Mouse (Mus musculus) cortical plate, adult 2 months (tissue): Measurements from ENCODE around the gene Hist1h2ba. TPM values are rescaled to one million over a fixed set of nuclear protein-coding genes. Genes with fewer than 3 reads are reported as not detected.

Experiments
- H3K27ac ChIP-seq: fragments of 200-500 bp; 2 replicates; pipeline ENCODE4 v1.5.1; 2012; ENCODE audit warnings: low read length, control low read depth, inconsistent platforms; ENCODE audit not compliant: insufficient read depth
- H3K4me1 ChIP-seq: fragments of 200-500 bp; 2 replicates; pipeline ENCODE4 v1.6.1; 2011; ENCODE audit warnings: low read length; ENCODE audit not compliant: control insufficient read depth, insufficient read depth
- H3K4me3 ChIP-seq: fragments of 200-500 bp; 2 replicates; pipeline ENCODE4 v1.5.1; 2011; ENCODE audit warnings: mild to moderate bottlenecking, low read length, control low read depth; ENCODE audit not compliant: insufficient read depth
- CTCF ChIP-seq: fragments of 200-500 bp; IDR thresholded peaks from 2 replicates; pipeline ENCODE4 v1.5.1; 2011; ENCODE audit warnings: mild to moderate bottlenecking, control low read depth, low read length; ENCODE audit not compliant: insufficient read depth; ENCODE audit errors: extremely low read depth
- POLR2A ChIP-seq: fragments of 200-500 bp; IDR thresholded peaks from 2 replicates; pipeline ENCODE4 v1.6.1; 2011; ENCODE audit warnings: mild to moderate bottlenecking, low read length, control low read depth; ENCODE audit not compliant: insufficient read depth; ENCODE audit errors: extremely low read depth
- polyA plus RNA-seq: library from polyadenylated mRNA; depleted of rRNA; stranded (reverse); fragments of >200 nt; gene quantifications from 2 replicates; pipeline ENCODE4 v1.2.3, GENCODE M21; 2012

Hist1h2ba gene
- polyA plus RNA-seq, 1 experiment = not detected

DNA sequence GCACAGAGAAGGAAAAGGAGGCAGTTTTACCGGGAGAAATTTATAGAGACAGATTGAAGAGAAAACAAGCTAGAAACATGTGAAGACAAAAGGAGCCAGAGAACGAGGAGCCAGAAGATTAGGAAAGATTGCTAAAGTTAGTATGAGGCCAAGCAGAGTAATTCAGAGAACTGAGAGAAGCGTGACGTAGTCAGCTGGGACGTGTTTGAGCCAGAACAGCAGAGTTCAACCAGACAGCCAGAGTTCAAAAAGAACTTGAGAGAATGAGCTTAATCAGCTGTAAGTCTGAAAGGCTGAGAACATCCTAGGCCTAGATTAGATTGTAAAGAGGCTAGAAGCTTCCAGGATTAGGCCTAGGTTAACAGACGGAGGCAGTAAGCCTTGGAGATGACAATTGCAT lies 6.3 kb upstream of the Hist1h2ba start:
- Histone ChIP-seq H3K4me3 (no peak overlapping the region), H3K27ac (no peak overlapping the region), H3K4me1 (no peaks in the 10 kb centered on the region)
- TF ChIP-seq CTCF = no peak

DNA sequence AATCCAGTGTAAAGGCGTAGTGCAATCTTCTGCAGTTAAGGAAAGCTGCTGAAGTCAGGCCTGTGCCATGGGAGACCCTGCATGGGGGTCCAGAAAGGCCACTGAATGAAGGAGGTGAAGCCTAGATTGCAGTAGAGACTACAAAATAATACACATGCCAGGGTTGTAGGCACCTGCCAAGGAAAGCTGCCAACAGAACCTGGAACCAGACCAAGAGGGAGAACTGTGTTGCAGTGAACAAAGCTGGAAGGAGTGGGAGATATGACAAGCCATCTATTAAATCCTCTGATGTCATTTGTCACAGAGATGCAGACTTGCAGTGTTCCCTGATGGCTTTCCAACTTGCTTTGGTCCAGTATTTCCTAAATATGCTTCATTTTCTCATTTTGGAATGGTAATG lies 4.7 kb upstream of the Hist1h2ba start:
- Histone ChIP-seq H3K4me3 (no peak overlapping the region), H3K4me1 (no peaks in the 10 kb centered on the region), H3K27ac (no peak overlapping the region)
- no peak for TF ChIP-seq CTCF
- TF ChIP-seq POLR2A = no peak

DNA sequence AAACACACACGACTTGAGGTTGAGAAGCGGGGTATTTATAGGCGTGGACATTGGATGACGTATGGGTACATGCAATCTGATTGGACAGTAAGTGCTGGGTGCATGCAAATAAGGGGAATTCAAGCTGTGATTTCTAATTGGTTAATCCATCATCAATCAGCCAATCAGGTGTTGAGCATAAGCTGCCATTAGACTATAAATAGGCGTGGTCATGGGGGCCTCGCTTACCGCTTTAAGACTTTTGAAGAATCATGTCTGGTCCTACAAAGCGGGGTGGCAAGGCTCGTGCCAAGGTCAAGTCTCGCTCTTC lies 210 bp upstream of the Hist1h2ba start, which contains the start of gene Hist1h2aa:
Gene Hist1h2aa, plus strand, starts transcription at position 252 of the 310 bp plus-strand sequence.
- Histone ChIP-seq H3K27ac (no peak within 1 kb of the TSS), H3K4me3 (no peak within 1 kb of the TSS), H3K4me1 (no peaks in the 10 kb centered on the region)
- TF ChIP-seq CTCF (no peak), POLR2A (no peak)

DNA sequence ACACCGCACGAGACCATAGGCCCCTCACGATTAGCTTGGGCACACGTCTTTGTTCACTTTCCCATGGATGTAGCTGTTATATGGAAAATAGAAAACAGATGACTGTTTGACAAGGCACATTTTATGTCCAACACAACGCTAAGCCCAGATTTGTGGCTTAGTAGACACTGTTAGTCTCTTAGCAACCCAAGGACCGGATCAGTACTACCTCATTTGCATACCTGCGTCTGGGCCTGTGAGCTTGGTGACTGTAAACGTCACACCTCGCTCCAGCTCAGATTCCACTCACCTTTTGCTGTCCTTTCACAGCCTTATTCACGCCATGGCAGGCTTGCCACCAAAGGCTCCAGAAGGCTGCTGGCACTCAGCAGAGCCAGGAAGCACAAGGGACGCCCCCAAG lies 3.1 kb downstream of the Hist1h2ba start:
- Histone ChIP-seq H3K27ac (no peak overlapping the region), H3K4me1 (no peaks in the 10 kb centered on the region), H3K4me3 (no peak overlapping the region)
- TF ChIP-seq POLR2A (no peak), CTCF (no peak)

DNA sequence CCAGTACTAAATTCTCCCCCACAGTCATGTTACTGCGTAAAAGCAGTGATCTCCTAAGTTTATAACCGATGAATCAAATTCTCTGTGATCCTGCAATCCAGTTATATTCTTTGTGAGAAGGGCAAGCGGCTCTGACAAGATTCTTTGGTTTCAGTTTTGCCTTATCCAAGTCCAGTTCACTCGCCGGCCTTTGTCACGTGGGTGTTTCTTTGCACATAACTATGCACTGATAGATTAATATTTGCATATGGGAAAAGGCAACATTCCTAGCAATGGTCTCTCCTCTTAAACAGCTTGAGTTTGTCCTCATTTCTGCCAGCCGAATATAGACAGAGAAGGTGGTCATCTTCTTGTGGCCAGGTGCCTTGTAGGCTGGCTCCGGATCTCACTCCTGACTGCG lies 3.5 kb downstream of the Hist1h2ba start:
- H3K4me1 ChIP-seq = no peaks in the 10 kb centered on the region
- TF ChIP-seq POLR2A (no peak), CTCF (no peak)
- no peak overlapping the region for H3K27ac ChIP-seq
- no peak overlapping the region for H3K4me3 ChIP-seq

DNA sequence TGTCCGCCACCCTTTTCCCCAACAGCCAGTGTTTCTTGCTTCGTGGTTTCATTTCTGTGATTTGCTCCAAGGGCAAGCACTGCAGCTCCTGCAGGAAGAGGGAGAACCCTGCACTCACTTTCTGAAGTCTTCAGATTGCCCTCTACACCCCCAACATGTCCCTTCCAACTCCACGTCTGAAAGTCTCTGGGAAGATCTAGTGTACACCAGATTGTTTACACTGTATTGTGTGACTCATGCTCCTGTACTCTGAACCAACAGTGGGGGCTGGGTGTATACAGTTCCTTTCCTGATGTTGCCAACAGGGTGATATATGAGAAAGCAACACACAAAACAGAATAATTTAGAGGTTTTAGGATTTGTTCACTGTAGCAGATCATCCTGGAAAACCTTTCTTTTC lies 5.3 kb downstream of the Hist1h2ba start:
- no peak overlapping the region for H3K27ac ChIP-seq
- no peaks in the 10 kb centered on the region for H3K4me1 ChIP-seq
- TF ChIP-seq CTCF (no peak), POLR2A (no peak)
- no peak overlapping the region for H3K4me3 ChIP-seq

DNA sequence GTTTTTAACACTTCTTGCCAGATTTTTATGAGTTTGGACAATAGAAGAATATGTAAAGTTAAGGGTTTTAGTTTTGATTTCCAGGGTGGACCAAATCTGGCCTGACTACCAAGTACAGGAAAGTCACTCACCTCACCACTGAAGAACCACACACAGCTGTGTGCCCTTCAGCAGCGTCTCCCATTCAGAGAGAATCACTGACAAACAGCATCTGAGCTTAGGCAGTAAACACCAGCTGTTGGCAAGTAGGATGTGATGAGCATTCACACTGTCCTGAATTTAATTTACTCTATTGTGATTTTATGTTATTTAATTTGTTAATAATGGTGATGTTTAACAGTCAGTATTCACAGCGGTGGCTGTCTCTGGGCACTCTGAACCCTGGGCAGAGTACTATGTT lies 8.2 kb downstream of the Hist1h2ba start:
- TF ChIP-seq CTCF (no peak), POLR2A (no peak)
- Histone ChIP-seq H3K4me3 (no peak overlapping the region), H3K27ac (no peak overlapping the region), H3K4me1 (no peaks in the 10 kb centered on the region)

DNA sequence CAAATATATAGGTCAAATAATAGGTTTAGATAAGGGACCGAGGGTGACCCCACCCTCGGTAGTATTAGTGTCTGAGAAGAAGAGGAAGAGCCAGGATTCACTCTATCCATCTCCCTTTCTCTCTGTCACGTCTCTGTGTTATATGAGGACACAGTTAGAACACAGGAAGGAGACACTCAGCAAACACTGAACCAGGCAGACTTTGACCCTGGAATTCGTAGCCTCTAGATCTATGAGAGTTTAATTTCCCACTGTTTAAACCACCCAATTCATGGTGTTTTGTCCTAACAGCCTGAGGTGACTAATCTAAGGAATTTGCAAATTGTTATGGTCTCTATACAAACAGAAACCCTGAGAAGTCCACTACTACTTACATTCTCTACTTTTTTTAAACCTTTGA lies 16.3 kb downstream of the Hist1h2ba start:
- no peak overlapping the region for H3K27ac ChIP-seq
- TF ChIP-seq POLR2A = no peak
- no peak for TF ChIP-seq CTCF
- no peaks in the 10 kb centered on the region for H3K4me1 ChIP-seq
- no peak overlapping the region for H3K4me3 ChIP-seq

DNA sequence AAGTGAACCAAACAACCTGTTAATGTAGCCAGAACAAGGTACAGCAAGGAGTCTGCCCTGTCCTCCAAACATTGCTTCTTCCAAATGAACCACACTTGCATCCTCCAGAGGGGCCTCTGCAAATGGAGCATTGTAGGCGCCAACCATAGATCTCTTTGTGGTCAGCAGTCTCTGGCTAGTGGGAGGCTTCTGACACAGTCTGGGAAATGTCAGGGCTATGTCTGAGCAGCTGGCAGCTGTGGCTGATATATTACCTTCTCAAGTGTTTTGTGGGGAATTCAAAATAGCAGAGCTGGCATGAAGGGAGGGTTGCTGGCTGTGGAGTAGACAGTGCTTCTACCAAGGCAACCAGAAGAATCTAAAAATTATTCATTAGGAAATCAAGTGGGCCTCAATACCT lies 17.8 kb downstream of the Hist1h2ba start:
- Histone ChIP-seq H3K4me3 (no peak overlapping the region), H3K27ac (no peak overlapping the region), H3K4me1 (no peaks in the 10 kb centered on the region)
- no peak for TF ChIP-seq CTCF
- no peak for TF ChIP-seq POLR2A

DNA sequence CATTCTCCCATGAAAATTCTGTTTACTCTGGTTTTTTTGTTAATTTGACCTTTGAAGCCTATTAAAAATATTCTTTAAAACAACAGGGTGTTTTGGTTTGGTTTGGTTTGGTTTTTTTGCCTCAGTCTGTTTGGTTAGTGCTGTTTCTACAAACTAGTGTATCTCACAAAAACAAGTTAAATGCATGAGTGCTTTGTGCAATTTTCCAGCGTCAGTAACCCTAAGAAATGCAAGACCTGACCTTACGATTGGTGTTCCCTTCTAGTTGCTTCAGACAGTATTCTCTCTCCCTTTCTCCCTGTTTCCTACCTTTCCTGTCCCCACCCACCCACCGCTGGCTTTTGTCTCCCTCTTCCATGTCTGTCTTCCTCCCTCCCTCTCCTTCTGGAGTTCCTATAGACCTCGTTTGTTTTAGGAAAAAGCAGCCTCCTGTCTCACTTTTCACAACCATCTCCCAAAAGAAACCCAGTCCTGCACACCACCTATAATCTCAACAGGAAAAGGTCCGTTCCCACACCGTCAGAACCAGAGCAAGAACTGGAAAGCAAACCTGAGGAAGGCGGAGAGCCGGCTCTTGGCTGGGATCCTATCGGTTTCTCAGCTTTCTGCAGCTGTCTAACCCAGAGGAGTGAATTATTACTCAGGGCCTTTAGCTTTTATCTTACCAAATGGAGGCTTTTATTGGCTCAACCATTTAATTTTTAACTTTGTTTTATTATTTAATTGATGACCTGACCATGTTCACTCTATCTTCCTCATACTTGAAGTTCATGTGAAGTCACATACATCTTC lies 19.4 kb downstream of the Hist1h2ba start, which contains the start of gene Slc17a4:
Gene Slc17a4, minus strand, starts transcription at position 634 of the 792 bp plus-strand sequence.
- Histone ChIP-seq H3K27ac (no peak within 1 kb of the TSS), H3K4me1 (no peaks in the 10 kb centered on the region), H3K4me3 (no peak within 1 kb of the TSS)
- no peak for TF ChIP-seq CTCF
- no peak for TF ChIP-seq POLR2A
